Mouse (Mus musculus) hindbrain, postnatal 0 days (tissue): Measurements from ENCODE around the gene Carns1. TPM values are rescaled to one million over a fixed set of nuclear protein-coding genes. Genes with fewer than 3 reads are reported as not detected.
A peak's percentile ranks its signal among the peaks of the same experiment; 100 is the strongest.
"Not testable (repeated sequence)": the region's sequence is repeated elsewhere in the genome, so short reads cannot be mapped to it uniquely, and the experiment has no call there.

Source experiments
- ATAC-seq: fragments of 200-750 bp; cut with Nextera tagmentation; 2 replicates; pipeline ENCODE4 v1.8.0; 2017; ENCODE audit warnings: mild to moderate bottlenecking, moderate TSS enrichment, moderate library complexity
- DNase-seq: peaks from one replicate; pipeline ENCODE4 v3.0.0-alpha.2; 2015; ENCODE audit warnings: low spot score
- H3K27ac ChIP-seq: fragments of 300-500 bp; sonication (generic); 2 replicates; pipeline ENCODE4 v1.5.1; 2014; ENCODE audit warnings: mild to moderate bottlenecking
- H3K27me3 ChIP-seq: fragments of 300-500 bp; sonication (generic); 2 replicates; pipeline ENCODE4 v1.6.1; 2014; ENCODE audit warnings: low read length, mixed read lengths; ENCODE audit not compliant: insufficient read depth
- H3K36me3 ChIP-seq: fragments of 300-500 bp; sonication (generic); 2 replicates; pipeline ENCODE4 v1.6.1; 2014; ENCODE audit warnings: low read length, mixed read lengths; ENCODE audit not compliant: insufficient read depth
- H3K4me1 ChIP-seq: fragments of 300-500 bp; sonication (generic); 2 replicates; pipeline ENCODE4 v1.6.1; 2014; ENCODE audit warnings: antibody characterized with exemption, low read length, mixed read lengths; ENCODE audit not compliant: insufficient read depth
- H3K4me2 ChIP-seq: fragments of 300-500 bp; sonication (generic); 2 replicates; pipeline ENCODE4 v1.6.1; 2014; ENCODE audit warnings: low read depth, mild to moderate bottlenecking, low read length, moderate library complexity, mixed read lengths
- H3K4me3 ChIP-seq: fragments of 300-500 bp; sonication (generic); 2 replicates; pipeline ENCODE4 v1.5.1; 2014; ENCODE audit warnings: low read length
- H3K9ac ChIP-seq: fragments of 300-500 bp; sonication (generic); replicated peaks from 2 replicates; pipeline ENCODE4 v1.6.1; 2014; ENCODE audit warnings: mild to moderate bottlenecking, low read length, moderate library complexity, mixed read lengths
- H3K9me3 ChIP-seq: fragments of 300-500 bp; sonication (generic); 2 replicates; pipeline ENCODE4 v1.6.1; 2016; ENCODE audit warnings: low read length, mixed read lengths
- CTCF ChIP-seq: IDR thresholded peaks from 2 replicates; pipeline ENCODE4 v1.5.1; 2016; ENCODE audit warnings: antibody characterized with exemption, control low read depth, low read depth
- WGBS: fragments of 180-500 bp; shearing (Covaris S2); extraction: QIAGEN DNeasy Blood & Tissue Kit; methylation state at CpG from one replicate; pipeline ENCODE4 v1.1.7; 2014; 5-methylcytosine and 5-hydroxymethylcytosine counted together
- polyA plus RNA-seq: library from polyadenylated mRNA; unstranded; fragments of >200 nt; fragmentation: Nextera tagmentation; extraction: Ambion mirVana; gene quantifications from 2 replicates; pipeline ENCODE4 v1.2.1, GENCODE M21; 2015
- total RNA-seq: library from RNA; depleted of rRNA; stranded (reverse); fragments of >200 nt; gene quantifications from 2 replicates; pipeline ENCODE4 v1.2.3, GENCODE M21; 2014

Carns1 gene
- total and polyA plus RNA-seq, 2 experiments from 2014 or later = 7.5 to 8.3 TPM

DNA sequence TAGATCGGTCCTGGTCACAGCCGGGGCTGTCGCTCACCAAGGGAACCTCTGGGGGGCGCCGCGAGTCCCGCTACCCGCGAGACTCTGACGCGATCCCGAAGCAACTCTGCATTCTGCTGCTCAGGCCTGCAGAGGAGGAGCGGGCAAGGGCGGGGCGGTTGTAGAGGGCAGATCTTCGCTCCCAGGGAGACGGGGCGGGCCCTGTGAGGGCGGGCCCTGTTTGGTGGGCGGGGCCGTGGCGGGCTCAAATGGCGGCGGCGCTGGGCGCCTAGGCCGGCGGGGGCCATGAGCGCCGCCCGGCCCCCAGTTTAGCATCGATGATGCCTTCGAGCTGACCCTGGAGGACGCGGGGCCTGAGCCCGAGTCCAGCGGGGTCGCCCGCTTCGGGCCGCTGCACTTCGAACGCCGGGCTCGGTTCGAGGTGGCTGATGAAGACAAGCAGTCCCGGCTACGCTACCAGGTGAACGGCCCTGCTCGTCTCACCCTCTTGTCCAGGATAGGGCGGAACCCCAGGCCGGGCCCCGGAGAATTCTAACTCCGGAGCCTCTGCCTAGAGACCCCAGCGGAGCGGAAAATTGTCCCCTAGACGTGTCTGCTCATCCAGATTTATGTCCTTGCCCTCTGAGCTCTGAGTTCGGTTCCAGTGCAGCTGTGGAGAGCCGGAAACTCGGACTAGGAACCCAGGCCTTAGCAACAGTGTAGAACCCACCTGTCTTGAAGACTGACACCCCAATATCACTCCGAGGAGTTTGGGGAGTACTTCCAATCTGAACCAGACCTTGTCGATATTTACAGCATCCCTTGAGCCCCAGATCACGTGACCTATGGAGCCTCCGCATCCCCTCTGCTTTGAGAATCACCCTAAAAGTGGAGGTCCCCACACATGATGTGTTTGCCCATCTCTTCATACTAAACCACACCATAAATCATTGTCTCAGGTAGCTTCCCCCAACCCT lies 49.3 kb downstream of the Carns1 start, which contains the start of gene Aip:
Gene Aip (minus strand): TSS at position 118 of the 956 bp plus-strand sequence.
- Histone ChIP-seq H3K9ac (peak within 1 kb of the TSS; percentile 92), H3K36me3 (peaks cover 14% of the 10 kb centered on the region), H3K4me3 (peak within 1 kb of the TSS; percentile 84), H3K4me1 (peaks cover 7% of the 10 kb centered on the region; the same call in 1 of the 2 replicates), H3K27ac (peak within 1 kb of the TSS; percentile 86), H3K4me2 (peak within 1 kb of the TSS; percentile 70), H3K9me3 (no peaks in the 10 kb centered on the region), H3K27me3 (no peaks in the 10 kb centered on the region)
- WGBS = 2% methylated on average over 59 of the region's 64 CpGs
- ATAC-seq (peak; percentile 96), DNase-seq (peak; percentile 99)
- peak; percentile 72 for TF ChIP-seq CTCF

DNA sequence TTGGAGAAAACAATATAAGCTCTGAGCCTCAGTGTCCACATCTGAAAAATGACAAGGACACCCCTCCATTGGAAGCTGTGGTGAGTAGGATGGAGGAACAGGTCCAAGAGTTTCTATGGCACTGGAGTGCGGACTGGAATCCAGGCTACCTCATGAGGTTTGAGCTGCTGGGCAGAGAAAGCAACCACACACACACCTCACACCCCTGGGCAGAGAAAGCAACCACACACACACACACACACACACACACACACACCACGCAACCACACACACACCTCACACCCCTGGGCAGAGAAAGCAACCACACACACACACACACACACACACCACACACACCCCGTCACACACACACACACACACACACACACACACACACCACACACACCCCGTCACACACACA lies 50.0 kb downstream of the Carns1 start:
- peak overlapping the region; percentile 92; the same call in 1 of the 2 replicates for H3K9ac ChIP-seq
- H3K4me1 ChIP-seq = peaks cover 13% of the 10 kb centered on the region
- WGBS = 9% methylated on average over 4 of the region's 4 CpGs
- peak overlapping the region; percentile 86 for H3K27ac ChIP-seq
- DNase-seq (peak; percentile 30), ATAC-seq (peak; percentile 46)
- H3K27me3 ChIP-seq, H3K9me3 ChIP-seq: not testable (repeated sequence)
- H3K4me3 ChIP-seq = peak overlapping the region; percentile 84
- peaks cover 12% of the 10 kb centered on the region for H3K36me3 ChIP-seq
- peak overlapping the region; percentile 70 for H3K4me2 ChIP-seq

DNA sequence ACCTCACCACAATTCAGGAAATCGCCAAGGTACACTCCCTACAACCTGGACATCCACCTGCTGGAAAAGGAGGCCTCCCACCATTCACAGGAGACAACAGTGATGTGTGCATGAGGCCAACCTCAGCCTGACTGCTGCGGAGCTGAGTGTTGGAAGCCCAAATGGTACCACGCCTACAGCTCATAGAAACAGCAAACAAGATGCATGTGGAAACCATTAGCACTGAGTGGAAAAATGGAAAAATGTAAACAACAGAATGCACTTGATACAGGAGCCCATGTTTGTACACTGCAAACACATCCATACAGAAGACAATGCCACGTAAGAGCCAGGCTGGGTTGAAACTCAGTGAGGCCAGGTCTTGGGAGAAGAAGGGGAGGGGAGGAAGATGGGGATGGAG lies 50.8 kb downstream of the Carns1 start:
- no peaks in the 10 kb centered on the region for H3K9me3 ChIP-seq
- H3K27me3 ChIP-seq = no peaks in the 10 kb centered on the region
- no peak overlapping the region for H3K9ac ChIP-seq
- H3K4me1 ChIP-seq = peaks cover 15% of the 10 kb centered on the region
- TF ChIP-seq CTCF = no peak
- WGBS = 82% methylated on average over 4 of the region's 4 CpGs
- H3K4me2 ChIP-seq = no peak overlapping the region
- H3K36me3 ChIP-seq = peaks cover 8% of the 10 kb centered on the region; the same call in 1 of the 2 replicates
- H3K4me3 ChIP-seq = no peak overlapping the region
- H3K27ac ChIP-seq = no peak overlapping the region
- ATAC-seq (no peak), DNase-seq (no peak)

DNA sequence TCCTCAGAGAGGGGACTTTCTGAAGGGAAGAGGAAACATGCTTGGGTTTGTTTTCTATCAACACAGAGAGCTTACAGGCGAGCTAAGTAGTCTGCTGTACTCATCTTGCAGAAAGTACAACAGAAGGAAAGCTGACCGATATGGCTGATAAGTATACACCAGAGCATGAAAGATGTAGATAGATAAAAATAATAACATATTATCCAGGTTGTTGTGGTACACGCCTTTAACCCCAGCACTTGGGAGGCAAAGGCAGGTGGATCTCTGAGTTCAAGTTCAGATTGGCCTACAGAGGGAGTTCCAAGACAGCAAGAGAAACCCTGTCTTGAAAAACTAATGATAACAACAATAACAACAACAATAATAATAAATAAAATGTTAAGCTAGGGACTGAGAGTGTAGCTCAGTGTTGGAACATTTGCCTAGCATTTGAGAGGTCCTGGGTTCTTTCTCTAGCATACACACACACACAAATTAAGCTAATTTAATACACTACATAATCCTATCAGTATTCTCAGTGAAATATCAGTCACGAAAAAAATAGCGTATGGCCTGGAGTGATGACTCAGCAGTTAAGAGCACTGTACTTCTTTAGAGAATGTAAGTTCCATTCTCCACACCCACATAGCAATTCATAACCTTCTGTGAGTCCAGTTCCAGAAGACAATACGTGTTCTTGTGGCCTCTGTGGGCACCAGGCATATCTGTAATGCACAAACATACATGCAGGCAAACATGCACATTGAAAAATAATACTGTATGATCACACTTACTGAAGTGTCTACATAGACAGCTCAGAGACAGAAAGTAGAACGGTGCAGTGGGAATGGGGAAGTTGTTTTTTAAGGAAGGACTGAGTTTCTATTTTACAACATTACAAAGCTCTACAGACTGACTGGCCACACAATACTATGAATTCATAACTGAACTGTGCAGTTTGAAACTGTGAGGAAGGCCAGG lies 52.6 kb downstream of the Carns1 start:
- ATAC-seq = no peak
- no peak overlapping the region for H3K9ac ChIP-seq
- TF ChIP-seq CTCF = no peak
- H3K4me3 ChIP-seq = no peak overlapping the region
- H3K4me2 ChIP-seq = no peak overlapping the region
- no peaks in the 10 kb centered on the region for H3K9me3 ChIP-seq
- H3K27me3 ChIP-seq = no peaks in the 10 kb centered on the region
- H3K36me3 ChIP-seq = peaks cover 1% of the 10 kb centered on the region; the same call in 1 of the 2 replicates
- no peak for DNase-seq
- H3K27ac ChIP-seq = no peak overlapping the region
- 86% methylated on average over 7 of the region's 7 CpGs for WGBS
- peaks cover 15% of the 10 kb centered on the region for H3K4me1 ChIP-seq

DNA sequence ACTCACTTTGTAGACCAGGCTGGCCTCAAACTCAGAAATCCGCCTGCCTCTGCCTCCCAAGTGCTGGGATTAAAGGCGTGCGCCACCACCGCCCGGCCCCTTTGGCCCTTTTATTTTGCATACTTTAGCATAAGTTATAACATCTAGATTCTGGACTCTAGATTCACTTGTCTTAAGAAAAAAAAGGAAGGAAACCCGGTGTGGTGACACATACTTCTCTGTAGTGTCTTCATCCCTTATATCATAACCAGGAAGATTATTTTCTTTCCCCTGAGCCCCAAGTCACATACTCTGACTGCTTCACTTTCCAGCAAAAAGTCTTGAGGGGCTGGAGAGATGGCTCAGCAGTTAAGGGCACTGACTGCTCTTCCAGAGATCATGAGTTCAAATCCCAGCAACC lies 53.4 kb downstream of the Carns1 start:
- not testable (repeated sequence) for ATAC-seq, DNase-seq, H3K4me3 ChIP-seq, H3K27me3 ChIP-seq, H3K36me3 ChIP-seq, H3K9ac ChIP-seq, H3K9me3 ChIP-seq
- WGBS = 58% methylated on average over 6 of the region's 6 CpGs
- peak overlapping the region; percentile 27; the same call in 1 of the 2 replicates for H3K4me2 ChIP-seq
- peaks cover 12% of the 10 kb centered on the region for H3K4me1 ChIP-seq
- 0 out of 2 replicates have a peak overlapping the region, but pooled peaks have one; percentile 87 for H3K27ac ChIP-seq

DNA sequence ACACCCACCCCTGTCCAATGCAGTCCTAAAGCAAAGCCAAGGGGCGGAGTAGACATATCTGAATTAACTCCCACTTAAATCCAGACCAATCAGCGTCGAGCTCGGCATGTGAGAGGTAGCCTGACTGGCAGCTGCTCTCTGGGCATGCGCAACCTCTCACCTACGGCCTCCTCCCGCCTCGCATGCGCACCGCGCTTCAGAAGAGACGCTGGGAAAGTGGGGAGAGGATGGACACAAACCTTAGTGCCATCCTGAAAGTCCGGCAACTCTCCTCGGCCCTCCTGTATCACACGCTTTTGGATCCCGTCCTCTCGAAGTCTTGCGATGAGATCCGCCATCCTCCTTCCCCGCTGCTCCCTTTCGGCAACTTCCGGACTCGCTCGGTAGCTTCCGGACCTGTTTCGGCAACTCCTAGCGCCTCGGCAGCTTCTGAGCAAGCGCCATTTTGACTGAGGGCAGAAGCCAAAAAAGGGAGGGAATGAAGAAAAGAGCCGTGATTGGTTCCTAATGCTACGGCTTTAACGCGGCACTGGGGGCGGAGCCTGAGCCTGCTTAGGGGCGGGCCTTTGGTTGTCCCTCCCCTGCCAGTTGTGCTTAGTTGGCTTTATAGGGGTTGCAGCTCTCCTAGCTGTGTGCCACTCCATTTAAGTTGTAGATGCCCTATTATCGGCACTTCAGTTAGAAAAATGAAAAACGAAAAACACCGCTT lies 54.0 kb downstream of the Carns1 start:
- Histone ChIP-seq H3K4me2 (peak overlapping the region; percentile 50), H3K27ac (peak overlapping the region; percentile 87), H3K9ac (peak overlapping the region; percentile 50), H3K9me3 (no peaks in the 10 kb centered on the region), H3K36me3 (no peaks in the 10 kb centered on the region; the same call in 1 of the 2 replicates), H3K4me3 (peak overlapping the region; percentile 41), H3K4me1 (peaks cover 8% of the 10 kb centered on the region), H3K27me3 (no peaks in the 10 kb centered on the region)
- DNase-seq (peak; percentile 99), ATAC-seq (peak; percentile 83)
- no peak for TF ChIP-seq CTCF
- 2% methylated on average over 38 of the region's 38 CpGs for WGBS
